Mouse (Mus musculus) adrenal gland, postnatal 36 days (tissue): ENCODE results near the gene Gm5737. TPM values are rescaled to one million over a fixed set of nuclear protein-coding genes. Genes with fewer than 3 reads are reported as not detected.
A peak's percentile ranks its signal among the peaks of the same experiment; 100 is the strongest.

Experiments
- DNase-seq, 2 experiments: peaks; one replicate each; pipeline ENCODE4 v3.0.0; 2021; ENCODE audit warnings: mixed read lengths in 1 of 2
- total RNA-seq, 2 experiments: library from RNA; stranded (reverse); gene quantifications; 2 replicates each; pipeline ENCODE4 v1.2.3; 2021

Gm5737 gene
- total RNA-seq, 2 experiments from 2014 or later = not detected

DNA sequence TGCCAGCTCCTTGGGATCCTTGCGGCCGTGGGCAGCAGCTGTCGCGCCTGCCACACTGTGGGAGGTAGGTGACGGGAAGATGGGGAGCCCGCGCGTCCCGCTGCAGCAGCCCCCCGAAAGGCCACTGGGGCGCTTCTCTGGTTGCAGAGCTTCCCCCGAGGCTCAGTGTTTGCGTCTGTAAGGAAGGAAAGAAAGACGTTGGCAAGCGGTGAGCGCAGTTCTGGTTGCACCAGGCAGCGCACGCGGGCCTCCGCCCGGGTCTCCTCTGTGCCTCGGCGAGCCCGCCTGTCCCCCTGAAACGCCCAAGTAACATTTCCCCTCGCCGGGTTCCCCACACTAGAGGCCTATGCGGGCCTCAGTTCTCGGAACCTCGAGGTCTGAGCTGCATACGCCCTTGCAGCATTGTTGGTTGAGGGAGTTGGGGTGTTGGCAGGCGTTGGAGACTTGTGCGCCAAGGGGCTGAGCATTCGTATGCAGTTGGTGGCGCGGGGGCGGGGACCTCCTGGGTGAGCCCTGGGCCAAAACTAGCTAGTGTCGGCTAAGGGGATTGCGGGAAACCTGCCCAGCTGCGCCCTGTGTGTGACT is 31.0 kb downstream of the Gm5737 start:
- DNase-seq = peak; percentile 87 to 90

DNA sequence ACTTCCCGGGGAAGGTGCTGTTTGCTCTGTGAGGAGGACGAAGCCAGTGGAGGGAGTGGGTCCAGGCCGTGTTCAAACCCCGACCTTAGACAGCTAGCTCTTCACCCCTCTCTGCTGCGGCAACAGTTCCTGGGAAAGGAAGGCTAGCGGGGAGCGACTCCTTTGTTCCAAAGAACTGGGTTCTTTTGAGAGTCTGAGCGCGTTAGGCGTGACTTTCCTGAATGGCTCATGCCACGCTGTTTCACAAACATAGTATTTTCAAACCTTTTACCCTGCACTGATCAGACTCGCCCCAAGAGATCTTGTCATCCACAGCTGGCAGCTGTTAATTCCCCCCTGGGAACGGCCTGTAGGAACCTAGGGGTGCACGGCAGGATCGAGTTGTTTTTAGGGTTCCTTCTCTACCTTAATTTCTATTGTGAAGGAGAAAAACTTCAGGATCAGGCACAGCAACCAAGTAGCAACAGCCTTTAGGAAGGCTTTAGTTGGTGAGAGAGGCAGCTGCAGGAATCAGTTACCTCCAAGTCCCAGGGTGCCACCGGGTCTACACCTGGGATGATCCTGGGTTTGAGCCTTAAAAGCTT is 31.8 kb downstream of the Gm5737 start:
- DNase-seq = peak; percentile 25 to 26

DNA sequence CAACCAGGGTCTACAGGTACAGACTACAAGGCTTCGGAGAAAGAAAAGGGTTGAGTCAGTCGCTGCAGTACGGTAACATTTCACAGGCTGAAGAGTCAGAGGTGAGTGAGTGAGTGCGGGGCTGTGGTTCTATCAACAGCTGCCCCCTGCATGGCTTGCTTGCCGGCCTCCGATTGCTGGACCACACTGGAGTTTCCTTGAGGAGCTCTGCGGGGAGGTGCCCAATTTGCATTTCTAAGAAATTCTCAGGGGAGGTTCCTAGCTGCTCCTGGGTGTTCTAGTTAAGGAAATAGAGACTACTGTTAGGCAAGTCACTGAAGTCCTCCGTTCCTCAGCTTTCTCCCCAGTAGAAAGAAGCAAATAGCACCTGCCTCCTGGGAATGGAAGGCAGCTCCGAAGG is 32.5 kb downstream of the Gm5737 start:
- DNase-seq = no peak

DNA sequence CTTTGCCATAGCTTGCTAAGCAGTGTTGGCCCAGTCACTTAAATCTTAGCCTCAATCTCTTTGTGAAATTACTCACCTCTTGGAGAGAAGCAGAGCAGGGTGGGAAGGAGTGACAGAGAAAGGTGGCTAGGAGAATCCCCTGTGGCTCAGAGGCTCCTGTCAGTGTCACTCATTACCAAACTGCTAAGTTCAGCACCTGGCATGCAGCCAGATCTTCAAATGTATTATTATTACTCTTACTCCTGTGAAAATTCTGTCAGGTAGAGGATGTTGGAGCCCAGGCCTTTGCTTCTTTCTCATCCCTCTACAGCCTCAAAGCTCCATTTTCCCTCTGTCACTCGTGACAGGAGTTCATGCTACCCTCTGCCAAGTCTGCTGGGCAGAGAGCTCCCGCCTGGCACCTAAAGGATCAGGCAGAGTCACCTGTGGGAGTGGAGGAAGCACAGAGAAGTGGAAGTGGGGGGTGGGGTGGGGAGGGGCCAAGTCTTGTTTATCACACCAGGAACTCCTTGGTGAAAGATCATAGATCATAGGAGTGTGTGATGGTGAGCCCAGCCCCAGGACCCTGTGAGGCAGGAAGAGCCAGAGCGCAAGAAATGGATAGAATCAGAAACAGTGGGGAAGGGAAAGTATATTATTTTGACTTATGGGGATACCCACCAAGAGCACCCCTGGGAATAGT is 36.8 kb downstream of the Gm5737 start:
- DNase-seq = no peak

DNA sequence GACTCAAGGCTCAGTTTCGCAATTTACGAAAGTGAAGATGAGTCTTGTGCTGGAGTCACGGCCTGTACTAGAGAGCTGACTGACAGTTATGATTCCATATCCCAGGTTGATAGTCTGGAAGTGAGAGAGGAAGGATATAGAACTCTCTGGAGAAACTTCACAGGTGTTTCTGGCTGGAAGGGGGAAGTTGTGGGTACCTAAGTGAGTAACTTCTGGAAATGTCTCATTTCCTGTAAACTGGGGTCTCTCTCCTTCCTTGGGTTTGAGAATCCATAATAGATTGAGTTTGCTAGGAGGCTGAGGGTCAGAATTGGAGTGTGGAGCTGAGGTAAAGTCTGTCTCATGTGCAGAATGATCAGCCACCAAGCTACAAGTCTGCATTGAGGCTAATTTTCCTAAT is 38.0 kb downstream of the Gm5737 start:
- DNase-seq = no peak

DNA sequence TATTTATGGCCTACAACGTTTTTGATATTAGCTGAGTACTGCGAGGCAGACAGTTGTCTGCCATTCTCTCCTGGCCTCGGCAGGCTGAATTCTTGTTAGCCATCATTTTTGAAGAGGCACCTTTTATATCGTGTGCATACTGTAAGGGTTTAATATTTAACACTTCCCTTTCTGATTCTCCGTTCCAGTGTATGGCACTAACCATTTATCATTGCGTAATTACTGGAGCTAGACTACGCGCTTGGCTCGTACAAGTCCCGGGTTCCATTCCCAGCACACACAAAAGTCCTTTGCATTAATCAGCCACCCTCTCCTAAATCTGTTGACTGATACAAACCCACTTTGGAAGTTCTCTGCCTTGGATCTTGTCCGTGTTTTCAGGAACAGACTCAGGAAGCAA is 47.7 kb downstream of the Gm5737 start:
- no peak for DNase-seq

DNA sequence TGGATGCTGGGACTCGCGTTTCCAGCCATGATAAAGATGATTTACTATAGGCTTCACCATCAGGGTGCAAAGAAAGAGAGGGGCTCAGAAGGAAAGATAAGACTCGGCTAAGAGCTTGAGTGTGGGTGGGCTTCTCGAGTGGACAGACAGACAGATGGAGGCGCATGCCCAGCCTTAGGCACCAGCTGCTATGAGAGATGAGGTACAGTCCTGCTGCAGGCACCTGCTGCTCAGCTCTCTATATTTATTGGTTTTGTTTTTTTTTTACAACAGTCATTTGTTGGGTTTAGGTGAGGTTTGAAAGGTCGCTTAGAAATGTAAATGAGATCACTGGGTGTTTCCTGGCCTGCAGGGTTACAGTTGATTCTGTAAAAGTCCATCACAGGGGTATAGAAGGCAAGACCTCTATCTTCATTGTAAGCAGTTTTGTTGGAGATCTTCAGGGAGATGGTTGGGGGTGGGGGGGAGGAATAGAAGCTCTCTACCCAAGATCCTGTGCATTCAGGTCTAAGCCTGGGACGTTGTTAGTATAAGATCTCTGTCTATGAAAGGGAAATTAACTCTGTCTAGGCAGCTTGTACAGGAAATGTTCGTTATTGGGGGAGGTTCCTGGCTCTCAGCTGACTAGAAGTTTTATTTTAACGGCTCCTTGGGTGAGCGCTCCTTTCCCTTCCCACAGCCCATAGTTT is 48.8 kb downstream of the Gm5737 start:
- no peak for DNase-seq

DNA sequence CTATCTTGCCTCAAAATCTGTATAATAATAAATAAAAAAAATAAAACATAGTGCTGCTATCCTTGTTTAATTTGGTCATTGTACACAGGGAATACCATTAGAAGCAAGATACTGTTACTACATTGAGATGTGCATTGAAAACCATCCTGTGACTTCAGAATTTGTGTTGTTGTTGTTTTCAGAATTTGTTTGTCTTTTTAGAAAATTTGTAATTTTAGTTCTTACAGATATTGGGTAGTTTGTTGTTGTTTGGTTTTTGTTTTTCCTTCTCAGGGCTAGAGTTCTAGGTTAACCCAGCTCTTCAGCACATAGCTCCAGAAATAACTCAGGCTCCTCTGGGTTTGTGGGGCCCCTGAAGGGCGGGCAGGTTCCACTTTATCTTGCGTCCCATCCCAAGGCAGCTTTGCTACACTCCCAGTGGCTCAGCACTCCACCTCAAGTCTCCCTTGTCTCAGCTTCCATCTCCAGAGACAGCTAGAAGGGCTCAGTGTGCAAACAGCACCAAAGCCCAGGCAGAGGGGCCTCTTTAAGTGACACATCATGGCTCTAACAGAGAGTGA is 49.4 kb downstream of the Gm5737 start:
- no peak for DNase-seq

DNA sequence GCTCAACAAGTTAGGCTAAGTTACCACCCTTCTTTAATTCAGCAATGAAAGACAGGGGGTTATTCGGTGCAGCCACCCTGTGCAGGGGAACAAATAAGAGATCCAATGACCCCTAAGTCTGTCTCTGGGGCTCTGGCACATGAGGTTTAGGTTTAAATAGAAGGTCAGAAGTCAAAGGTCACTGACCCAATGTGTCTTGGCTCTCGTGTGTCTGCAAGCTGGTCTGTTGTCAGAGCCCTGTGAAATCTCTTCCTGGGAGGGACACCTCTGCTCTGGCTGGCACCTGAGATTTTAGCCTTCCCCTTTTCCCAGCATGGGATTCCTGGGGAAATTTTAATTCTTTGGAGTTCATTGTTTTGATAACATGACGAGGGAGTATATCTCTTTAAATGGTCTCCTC is 50.0 kb downstream of the Gm5737 start:
- no peak for DNase-seq

DNA sequence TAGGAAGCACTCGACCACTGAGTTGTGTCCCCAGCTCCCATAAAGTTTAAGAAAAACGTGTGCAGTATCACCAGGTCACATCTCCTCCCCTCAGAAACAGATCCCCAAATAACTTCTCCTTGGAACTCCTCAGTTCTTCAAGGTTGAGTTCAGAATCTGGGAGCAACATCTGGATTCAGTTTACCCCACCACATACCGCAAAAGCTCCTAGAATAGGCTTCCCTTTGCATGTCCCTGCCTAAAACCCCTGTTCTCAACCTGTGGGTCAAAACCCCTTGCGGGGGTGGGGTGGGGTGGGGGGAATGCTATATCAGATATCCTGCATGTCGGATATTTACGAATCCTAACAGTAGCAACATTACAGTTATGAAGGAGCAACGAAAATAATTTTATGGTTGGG is 50.5 kb downstream of the Gm5737 start:
- no peak for DNase-seq

DNA sequence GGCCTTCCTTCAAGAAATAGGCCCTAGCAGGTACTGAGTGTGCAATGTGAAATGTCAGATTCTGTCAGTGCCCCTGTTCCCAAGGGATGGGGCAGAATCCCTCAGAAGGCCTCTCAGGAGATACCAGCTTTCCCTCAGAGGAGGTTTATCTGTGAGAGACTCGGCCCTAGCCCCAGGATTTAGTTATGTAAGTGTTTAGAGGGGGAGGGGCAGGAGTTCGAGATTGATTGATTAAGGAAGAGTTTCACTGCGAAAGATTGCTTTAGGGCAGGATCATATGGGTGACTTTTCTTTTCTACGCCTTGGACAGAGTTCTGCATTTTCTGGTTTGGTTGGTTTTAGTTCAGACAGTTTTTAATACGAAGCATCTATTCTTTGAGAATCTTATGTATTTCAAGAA is 51.3 kb downstream of the Gm5737 start:
- DNase-seq = no peak

DNA sequence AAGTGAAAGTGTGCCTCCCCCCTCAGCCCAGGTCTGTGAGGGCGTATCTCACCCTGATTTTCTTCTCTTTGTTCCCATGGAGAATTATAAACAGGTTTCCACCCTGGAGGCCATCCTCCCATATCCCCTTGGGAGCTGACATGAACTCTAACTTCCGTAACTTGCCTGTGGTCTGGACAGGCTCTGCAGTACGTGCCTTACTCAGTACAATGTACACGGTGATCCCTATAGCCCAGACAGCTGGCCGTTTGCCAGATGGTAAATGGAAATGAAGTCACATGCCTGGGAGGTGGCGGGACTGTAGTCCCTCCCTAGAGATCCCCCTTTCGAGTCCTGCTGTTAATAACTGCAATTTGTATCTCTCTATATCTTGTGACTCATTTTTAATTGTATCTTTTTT is 52.9 kb downstream of the Gm5737 start:
- DNase-seq = peak in 1 of 2 experiments; percentile 18

DNA sequence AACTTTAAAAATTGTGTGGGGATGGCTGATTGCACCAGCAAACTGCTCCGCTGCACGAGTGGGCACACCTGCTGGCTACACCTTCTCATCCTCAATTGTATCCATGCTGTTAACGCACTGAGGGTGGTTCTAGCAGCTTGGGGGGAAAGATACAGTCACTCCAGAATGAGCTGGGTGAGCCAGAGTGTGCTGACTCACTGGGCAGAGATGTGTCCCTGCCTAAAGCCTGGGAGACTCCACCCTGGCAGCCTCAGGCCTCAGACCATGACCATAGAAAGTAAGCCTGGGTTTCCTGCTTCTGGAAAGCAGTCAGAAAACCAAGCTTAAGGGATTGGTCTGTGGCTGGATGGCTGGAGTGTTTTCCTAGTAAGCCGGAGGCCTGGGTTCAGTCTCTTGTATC is 53.7 kb downstream of the Gm5737 start:
- peak; percentile 75 to 76 for DNase-seq

DNA sequence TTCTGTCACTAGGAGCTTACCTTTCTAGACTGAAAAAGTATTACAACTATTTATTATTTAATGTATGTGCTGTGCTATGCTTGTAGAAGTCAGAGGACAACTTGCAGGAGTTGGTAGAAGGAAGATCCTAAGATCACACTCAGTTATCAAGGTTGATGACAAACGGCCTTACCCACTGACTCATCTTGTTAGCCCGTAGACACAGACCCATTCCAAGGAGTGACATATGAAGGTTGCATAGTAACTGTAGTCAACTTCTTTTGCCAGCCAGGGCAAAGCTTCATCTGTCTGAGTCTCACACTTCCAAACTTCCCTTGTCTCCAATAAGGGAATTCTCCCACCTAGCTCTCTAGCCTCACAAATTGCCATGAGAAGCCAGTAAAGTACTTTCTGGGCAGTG is 54.5 kb downstream of the Gm5737 start:
- DNase-seq = no peak

DNA sequence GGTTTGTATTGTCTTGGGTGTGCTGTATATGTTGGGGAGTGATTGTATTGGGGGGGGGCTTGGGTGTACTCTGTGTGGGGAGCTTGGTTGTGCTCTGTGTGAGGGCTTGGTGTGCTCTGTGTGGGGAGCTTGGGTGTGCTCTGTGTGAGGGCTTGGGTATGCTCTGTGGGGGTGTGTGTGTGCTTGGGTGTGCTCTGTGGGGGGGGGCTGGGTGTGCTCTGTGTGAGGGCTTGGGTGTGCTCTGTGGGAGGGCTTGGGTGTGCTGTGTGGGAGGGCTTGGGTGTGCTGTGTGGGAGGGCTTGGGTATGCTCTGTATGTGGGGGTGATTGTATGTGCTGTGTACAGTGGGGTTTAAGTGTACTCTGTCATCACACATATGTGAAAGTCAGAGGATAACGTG is 55.6 kb downstream of the Gm5737 start:
- no peak for DNase-seq

DNA sequence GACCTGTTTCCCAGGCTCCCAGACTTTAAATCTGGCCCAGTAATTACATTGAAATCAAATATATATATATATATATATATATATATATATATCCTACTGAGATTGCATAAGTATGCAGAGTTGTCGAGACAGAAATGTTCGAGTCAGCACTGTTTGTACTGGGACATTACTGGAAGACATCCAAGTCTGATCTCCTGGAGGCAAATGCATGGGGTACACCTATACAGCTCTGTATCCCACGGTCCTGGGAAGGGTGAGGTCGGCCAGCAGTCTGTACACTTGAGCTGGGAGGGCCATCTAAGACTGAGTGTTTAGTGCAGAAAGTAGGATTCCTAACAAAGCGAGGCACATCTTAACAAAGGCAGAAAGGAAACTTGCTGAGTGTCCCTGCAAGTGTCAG is 57.7 kb downstream of the Gm5737 start:
- no peak for DNase-seq

DNA sequence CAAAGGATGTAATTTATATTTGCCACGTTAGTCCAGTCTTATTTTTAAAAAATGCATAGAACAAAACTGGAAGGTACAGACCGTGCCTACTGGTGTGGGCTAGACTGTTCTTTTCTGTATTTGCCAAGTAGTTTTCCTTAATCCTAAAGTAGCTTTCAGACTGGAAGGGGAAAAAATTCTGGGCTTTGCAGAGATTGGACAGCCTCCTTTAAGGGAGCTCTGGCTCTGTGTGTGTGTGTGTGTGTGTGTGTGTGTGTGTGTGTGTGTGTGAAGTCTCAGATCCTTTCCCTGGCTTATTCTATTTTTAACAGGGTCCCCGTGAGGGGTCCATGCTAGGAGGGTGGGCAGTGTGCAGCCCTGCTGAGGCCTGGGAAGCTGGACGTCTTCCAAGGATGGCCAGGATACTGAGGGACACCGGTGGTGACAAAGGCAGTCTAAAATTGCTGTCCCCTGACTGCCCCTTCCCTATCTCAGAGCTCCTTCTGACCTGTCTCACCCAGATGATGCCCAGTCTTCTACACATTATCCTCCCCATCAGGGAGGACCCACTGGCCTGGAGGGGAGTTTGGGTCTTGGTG is 58.4 kb downstream of the Gm5737 start:
- peak in 1 of 2 experiments; percentile 40 for DNase-seq

DNA sequence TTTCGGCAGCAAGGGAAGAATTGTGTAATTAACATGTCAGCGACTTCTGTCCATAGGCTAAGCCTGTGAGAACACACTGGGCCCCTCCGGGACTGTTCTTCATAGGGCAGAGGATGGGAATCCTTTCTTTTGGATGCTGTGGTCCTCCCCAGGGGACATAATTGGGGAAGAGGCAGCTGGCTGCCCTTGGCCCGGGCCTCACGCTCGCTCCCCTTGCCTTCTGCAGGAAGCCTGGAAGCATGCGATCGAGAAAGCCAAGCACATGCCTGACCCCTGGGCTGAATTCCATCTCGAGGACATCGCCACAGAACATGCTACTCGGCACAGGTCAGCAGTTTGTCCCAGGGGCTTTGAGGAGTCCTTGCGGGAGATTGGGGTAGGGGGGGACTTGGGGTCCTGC is 60.9 kb downstream of the Gm5737 start:
- no peak for DNase-seq

DNA sequence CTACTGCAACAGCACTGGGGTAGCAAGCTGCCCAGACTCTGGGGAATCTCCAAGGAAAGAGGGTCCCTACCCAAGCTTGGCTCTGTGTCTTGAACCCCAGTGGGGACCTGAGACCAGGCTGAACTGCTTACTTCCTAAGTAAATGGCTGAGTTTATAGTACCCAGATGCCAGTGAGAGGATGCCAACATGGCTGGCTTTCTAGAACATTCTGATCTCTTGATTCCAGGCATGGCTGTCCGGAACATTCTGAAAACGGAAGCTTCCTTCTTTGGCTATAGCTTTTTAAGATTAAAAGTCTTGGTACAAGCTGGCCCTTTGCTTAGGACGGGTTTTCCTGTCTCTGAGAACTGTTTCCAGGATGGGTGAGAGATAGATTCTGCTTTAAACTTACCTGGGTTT is 61.9 kb downstream of the Gm5737 start:
- DNase-seq = no peak

DNA sequence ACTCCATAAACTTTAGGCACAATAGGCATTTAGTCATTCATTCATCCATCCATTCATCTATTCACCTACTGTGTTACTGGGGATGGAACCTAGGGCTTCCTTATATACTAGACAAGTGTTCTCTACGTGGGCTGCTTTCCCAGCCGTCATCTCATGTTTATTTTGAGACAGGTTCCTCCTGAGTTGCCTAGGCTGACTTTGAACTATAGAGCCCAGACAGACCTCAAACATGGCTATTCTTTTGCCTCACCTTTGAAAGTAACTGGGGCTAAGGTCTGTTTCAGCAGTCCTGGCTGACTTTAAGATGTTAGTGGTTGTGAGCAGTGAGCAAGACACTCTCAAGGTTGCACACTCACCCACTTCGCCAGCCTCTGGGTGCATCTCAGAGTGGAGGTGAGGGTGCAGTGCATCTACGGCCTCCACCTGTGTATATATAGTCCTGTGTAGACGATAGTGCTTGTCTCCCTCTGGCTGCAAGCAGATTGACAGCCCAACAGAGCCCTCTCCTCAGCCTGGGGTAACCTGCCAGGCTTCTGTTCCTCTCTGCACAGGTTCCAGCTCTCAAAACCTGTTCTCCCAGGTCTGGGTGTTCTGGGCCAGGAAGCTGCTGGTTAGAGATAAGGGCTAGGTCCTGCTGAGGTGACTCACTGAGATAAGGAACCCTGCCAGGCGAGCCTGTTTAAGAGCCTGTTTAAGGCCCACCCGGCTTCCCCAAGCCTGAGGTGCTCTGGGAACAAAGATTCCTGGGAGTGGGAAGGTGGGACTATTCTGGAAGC is 62.8 kb downstream of the Gm5737 start:
- no peak for DNase-seq

DNA sequence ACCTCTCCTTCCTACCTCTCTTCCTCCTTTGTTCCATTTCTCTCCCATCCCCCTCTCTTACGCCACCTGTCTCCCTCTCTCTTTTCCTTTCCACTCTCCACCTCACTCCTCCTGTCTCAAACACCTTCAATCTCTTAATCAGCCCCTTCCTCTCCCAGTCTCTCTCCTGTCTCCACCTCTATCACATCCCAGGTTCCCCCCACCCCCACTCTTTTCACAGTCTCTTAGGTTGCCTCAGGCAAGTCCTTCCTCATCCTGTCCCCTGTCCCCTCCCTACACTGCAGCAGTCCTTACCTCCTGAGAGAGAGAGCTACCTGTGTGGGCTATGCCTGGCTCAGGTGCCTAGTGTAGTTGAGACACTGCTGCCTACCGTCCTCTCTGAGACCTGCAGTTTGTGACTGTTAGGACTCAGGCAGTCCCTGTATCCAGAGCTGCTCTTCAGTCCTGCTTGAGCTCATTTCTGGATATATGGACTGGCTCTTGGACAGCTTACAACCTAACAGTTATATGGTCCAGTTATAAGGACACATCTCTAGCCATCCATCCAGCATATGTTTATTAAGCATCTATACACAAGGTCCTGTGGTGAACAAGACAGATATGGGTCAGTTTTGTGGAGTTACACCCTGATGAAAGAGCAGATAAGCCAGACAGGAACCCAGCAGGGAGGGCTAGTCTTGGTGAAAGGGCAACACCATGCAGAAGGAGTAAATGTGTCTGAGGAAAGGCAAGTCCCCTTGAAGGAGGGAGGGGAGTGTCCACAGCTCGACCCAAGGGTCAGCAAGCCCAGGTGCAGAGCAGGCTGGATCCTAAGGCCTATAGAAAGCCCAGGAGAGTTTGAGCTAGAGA is 63.6 kb downstream of the Gm5737 start:
- no peak for DNase-seq
